Mouse (Mus musculus): ENCODE measurements around the gene Fam208a. TPM values are rescaled to one million over a fixed set of nuclear protein-coding genes. Genes with fewer than 3 reads are reported as not detected.

Gene Fam208a
- total RNA-seq (2021), result 10 to 100 TPM; 29.6 to 34.3 TPM

DNA sequence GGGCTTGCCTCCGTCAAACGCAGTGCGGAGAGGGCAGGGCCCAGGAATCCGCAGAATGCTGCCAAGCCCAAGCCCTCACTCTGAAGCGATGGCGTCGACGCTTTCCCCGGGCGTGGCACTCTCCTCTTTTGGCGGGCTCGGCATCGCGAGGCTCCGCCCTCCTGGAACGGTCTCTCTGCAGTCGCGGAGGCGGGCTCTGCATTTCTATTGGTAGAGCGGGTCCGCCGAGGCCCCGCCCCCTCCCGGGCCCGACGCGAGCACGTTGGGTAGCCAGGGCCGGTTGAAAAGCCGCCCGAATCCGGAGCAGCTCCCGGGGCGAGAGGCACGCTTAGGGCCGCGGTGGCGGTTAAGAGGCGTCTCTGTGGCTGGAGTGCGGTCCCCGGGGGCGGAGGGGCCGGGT lies at the start of gene Fam208a:
Fam208a (plus strand) TSS at position 262 of the 400 bp plus-strand sequence.
- peak; percentile 82 to 86 for DNase-seq (ENCODE audit: extremely low spot score in 1 of 2, low spot score in 1 of 2)

DNA sequence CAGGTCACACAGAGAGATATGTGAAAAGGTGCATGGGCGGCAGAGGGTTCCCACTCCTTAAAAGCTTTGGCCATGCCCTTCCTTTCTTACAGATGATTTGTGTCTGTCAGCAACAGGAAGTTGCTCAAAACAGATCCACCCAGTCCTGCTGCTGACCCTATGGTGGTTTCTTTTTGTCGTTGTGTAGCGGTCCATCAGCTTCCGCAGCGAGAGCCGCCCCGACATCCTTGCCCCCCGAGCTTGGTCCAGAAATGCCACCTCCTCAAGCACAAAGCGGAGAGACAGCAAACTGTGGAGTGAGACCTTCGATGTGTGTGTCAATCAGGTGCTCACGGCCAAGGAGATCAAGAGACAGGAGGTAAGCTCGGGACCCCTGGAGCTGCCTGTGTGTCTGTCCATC lies 49.2 kb upstream of the Fam208a start:
- DNase-seq (ENCODE audit: extremely low spot score in 1 of 2, low spot score in 1 of 2), result no peak

DNA sequence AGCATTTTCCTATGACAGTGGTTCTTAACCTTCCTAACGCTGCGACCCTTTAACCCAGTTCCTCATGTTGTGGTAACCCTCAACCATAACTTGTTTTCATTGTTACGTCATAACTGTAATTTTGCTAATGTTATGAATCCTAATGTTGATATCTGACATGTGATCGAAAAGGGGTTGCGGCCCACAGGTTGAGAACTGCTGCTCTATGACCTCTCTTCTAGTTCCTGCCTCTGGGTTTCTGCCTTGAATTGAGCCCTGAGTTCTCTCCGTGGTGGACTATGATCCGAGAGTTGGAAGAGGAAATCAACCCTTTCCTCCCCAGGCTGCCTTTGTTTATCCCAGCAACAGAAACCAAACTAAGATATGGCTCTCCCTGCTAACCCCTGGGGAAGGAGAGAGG lies 47.2 kb upstream of the Fam208a start:
- DNase-seq (ENCODE audit: extremely low spot score in 1 of 2, low spot score in 1 of 2), result no peak

DNA sequence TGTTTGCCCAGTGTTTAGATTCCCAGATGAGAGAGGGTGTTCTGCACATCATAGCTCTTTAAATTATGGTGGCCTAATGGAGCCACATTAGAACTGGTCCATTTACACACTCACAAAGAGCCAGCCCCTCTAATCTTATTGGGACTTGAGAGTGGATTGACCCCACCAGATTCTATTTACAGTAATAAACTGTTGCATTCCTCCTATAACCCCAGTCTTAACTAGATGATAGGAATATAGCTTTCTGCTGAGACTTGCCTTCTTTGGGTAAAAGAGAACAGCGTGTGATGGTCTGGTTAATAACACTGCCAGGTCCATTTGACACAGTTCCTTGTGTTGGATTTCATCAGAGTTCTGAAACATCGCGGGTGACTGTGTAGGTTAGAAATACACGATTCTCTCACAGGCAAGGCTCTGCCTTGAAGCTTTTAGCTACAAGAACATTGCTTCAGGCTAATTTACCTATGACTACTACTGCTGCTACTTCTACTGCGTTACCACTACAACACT lies 45.3 kb upstream of the Fam208a start:
- DNase-seq (ENCODE audit: extremely low spot score in 1 of 2, low spot score in 1 of 2), result no peak

DNA sequence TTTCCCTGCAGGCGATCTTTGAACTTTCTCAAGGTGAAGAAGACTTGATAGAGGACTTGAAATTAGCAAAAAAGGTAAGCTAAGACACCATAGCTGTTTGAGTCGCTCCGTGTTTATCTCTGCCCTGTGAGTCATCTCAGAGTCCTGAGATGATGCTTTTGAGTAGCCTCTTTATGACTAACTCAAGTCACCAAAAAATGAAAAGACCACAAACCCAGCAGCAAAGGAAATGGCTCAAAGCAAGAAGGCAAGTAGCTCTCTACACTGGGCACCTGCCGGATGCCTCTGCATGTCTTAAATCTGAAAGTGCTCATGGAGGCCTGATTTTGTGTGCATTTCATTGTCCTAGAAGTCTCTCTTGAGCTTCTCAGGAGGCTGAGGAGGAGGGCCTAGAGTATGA lies 44.5 kb upstream of the Fam208a start:
- DNase-seq (ENCODE audit: extremely low spot score in 1 of 2, low spot score in 1 of 2), result no peak

DNA sequence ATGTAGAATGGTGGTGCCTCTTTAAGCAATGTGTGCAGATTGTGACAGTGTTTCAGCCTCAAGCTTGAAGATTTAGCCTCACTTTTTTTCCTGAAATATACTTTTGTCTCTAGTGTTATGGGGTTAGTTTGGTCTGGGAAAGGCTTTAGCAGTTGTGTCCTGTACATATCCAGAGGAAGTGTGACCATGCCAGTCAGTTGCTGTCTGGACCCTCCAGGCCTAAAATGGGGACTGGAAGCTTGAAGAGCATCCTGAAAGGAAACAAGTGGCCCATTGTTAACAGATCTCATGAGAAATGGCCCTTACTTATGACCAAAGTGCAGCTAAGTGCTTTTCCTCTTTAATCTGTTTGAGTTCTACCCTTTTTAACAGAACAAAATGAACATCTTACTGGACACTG lies 40.0 kb upstream of the Fam208a start:
- DNase-seq (ENCODE audit: extremely low spot score in 1 of 2, low spot score in 1 of 2), result no peak

DNA sequence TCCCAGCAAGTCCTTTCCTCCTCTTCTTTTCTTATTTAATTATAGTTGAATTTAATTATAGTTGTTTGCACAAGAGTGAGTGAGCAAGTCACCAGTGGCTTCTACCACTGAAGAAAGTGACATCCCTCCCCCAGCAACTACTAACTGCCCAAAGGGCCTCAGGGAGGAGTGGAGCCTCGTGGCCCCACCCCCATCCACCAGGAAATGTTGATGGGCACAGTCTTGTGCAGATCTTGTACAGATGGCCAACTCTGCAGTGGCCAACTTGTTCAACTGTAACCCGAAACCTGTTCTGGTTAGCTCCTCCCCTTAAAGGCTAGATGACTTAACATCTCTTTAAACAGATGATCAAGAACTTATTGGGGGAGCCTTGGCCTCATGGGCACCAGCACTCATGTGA lies 38.9 kb upstream of the Fam208a start:
- no peak for DNase-seq (ENCODE audit: extremely low spot score in 1 of 2, low spot score in 1 of 2)

DNA sequence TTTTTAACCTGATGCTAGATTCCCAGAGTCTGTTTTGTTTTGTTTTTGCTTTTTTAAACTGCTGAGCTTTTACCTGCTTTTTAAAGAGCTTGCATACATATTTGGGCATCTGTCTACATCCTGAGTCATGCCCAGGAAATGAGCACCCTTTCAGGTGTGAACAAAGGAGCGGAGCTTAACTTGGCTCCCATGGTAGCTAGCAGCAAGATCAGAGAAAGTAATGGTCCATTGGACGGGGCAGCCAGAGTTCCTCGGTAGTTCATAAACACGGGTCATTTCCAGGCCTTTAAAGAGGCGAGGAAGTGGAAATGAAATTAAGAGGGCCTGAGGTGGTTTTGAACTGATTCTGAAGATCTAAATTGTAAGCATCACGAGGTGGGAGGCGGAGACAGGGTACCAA lies 38.0 kb upstream of the Fam208a start:
- no peak for DNase-seq (ENCODE audit: extremely low spot score in 1 of 2, low spot score in 1 of 2)

DNA sequence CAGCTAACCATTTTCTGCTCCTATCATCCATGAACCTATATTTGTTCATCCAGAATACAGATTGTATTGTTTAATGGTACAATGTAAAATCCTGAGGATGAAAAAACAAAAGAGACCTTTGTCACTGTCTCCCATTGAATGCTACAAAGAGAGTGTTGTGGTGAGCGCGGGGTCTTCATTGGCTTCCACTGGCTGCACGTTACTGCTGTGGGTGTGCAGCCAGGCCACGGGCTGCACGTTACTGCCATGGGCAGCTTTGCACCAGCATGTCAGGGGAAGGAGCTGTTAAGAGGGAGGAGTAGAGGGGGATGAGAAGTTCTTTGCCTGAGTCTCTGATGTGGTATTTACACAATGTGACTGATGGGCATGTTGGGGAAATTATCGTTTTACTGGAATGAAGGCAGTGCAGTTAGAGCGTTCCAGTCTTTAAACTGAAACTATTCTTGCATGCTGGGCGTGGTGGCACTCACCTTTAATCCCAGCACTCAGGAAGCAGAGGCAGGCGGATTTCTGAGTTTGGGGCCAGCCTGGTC lies 36.8 kb upstream of the Fam208a start:
- no peak for DNase-seq (ENCODE audit: extremely low spot score in 1 of 2, low spot score in 1 of 2)

DNA sequence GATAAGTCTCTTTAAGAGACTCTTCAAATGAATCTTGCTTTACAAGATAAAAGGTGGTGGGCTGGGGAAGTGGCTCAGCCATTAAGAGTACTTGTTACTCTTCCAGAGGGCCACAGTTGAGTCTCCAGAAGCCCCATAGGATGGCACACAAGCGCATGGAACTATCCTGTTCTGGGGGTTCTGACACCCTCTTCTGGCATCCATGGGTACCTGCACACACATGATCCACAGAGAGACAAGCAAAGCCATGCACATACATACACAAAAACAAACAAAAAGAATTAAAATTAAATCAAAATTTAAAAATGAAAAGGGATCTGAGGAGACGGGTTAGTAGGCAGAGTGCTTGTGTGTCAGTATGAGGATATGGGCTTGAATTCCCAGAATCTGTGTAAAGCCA lies 36.0 kb upstream of the Fam208a start:
- no peak for DNase-seq (ENCODE audit: extremely low spot score in 1 of 2, low spot score in 1 of 2)

DNA sequence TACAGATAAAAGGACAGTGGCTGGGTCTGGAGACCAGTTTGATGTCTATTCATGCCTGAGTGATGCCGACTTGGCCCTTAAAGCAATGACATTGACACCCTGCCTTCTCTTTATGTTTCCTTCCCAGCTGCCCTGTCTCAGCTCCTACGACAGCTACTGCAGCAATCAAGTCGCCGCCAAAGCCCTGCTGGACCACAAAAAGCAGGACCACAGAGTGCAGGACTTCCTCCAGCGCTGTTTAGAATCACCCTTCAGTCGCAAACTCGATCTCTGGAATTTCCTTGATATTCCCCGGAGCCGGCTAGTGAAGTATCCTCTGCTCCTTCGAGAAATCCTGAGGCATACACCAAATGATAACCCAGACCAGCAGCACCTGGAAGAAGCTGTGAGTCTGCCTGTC lies 34.8 kb upstream of the Fam208a start:
- DNase-seq (ENCODE audit: extremely low spot score in 1 of 2, low spot score in 1 of 2), result no peak

DNA sequence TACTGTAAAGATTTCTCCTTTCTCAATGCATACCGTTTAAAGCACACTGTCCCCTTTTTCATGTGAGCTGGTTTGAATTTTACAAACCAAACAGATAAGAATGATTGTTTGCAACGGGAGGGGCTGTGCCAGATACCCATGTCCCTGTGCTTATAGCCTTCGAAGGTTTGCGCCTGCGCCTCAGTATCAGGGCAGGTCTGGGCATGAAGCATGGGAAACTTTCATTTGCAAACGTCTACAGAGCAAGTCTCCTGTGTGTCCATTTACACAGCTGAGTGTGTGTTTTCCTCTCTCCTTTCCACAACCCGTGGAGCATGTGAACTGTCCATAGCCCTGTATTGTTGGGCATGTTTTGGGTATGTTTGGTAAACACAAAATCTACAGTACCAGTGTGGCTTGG lies 32.2 kb upstream of the Fam208a start:
- DNase-seq (ENCODE audit: extremely low spot score in 1 of 2, low spot score in 1 of 2), result no peak

DNA sequence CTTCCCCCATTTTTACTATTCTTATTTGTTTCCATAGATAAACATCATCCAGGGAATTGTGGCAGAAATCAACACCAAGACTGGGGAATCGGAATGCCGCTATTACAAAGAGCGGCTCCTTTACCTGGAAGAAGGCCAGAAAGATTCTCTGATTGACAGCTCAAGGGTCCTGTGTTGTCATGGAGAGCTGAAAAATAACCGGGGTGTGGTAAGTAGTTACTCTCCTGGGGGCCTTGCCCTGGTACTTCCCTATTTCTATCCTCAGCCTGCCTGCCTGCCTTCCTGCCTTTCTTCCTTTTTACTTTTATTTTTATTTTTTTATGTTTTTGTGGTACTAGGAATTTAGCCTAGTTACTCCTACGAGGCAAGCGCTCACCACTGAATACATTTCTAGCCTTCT lies 31.1 kb upstream of the Fam208a start:
- no peak for DNase-seq (ENCODE audit: extremely low spot score in 1 of 2, low spot score in 1 of 2)

DNA sequence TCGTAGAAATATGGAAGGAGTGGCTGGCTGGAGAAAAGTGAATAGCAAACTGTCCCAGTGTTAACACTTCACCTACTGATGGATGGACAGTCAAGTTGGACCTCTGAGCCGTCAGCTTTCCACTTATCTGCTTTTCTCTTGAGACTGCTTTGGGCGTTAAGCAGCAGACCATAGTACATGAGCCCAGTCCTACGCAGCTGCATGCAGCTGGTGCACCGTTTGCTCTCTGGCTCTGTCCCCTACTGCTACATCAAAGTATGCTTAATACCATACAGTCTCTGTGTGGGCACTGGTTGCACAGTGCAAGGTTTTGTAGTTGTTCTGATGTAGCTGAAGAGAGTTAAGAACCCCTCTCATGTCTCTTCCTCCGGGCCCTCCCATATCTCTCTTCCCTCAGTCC lies 28.1 kb upstream of the Fam208a start:
- DNase-seq (ENCODE audit: extremely low spot score in 1 of 2, low spot score in 1 of 2), result no peak

DNA sequence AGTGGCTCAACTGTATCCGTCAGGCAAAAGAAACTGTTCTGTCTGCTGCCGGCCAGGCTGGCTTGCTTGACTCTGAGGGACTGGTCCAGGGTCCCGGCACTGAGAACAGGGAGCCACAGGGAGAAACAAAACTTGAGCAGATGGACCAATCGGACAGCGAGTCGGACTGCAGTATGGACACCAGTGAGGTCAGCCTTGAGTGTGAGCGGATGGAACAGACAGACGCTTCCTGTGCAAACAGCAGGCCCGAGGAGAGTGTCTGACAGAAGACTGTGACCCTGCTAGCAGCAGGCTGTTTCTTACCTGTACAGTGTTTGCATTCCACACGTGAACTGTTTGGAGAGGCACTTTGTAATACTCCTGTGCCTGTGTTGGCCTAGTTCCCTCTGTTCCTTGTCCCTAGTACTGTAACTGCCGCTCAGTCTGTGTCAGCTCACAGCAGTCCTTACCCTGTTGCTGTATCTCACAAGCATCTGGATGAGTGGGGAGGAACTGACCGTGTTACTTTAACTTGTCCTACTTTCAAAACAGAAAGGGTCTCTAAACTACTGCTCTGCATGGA lies 26.8 kb upstream of the Fam208a start:
- DNase-seq (ENCODE audit: extremely low spot score in 1 of 2, low spot score in 1 of 2), result no peak

DNA sequence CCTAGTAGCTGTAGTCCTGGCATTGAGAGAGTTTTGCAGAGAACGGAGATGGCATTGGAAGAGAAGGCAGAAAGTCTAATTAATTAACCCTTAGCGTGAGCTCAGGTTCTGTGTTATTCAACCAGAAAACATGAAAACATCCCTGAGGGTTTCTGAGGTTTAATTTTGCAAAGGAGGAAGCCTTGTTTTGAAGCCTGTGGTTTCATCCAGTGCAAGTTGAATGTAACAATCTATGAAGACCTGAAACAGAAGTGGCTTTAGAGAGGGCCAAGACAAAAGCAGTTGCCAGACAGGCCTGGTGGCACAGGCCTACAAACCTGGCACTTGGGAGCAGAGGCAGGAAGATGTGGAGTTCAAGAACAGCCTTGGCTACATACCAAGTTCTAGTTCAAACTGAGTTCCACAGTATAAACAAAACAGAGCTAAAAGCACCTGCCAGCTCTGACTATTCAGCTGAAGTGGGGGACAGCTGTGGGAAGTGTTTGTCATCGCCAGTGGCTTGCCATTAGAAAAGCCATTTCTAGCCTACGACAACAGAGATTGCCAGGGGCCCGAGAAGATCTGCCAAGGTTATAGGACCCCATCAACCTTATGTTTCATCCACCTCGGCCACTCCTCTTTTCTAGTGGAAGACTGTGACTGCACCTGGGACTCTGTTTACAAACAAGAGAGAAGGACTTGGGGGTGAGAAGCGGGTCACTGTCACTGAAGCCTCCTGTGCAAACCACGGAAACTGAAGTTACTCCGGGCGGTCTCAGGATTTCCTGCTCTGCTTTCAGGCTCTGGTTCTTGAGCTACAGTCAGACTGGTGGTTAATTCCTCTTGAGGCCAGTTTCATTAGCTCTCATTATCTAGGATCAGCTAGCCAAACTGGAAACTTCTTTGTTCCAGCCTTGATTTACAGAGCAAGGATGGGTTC lies 26.0 kb upstream of the Fam208a start:
- no peak for DNase-seq (ENCODE audit: extremely low spot score in 1 of 2, low spot score in 1 of 2)

DNA sequence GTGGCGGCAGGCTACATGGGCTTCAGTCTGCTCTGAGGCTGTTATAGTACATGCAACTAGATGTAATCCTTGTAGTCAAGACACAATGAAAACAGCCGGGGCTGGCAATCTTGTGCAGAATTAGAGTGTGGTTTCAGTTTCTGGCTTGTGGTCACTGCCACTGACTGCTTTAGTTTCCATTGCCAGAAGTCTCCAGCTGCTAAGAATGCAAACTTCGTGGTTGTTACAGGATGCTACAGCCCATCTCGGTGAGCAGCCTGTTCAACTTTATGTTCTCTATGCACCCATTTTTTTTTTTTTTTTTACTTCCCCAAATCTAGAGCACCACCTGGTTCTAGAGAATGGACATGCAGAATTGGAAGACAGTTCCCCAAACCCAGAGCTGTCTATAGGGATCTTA lies 23.2 kb upstream of the Fam208a start:
- DNase-seq (ENCODE audit: extremely low spot score in 1 of 2, low spot score in 1 of 2), result no peak

DNA sequence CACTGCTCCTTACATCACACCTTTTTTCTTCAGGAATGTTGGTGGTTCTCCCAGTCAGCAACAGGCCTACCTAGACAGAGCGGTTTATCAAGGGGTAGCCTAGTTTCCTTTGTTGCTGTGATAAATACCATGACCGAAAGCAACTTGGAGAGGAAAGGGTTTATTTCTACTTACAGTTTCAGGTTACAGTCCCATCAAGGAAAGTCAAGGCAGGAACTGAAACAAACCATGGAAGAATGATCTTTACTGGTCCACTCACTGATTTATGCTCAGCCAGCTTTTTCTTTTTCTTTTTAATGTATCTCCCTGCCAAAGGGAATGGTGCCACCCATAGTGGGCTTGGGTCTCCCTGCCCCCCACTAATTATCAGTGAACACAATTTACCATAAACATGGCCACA lies 22.7 kb upstream of the Fam208a start:
- no peak for DNase-seq (ENCODE audit: extremely low spot score in 1 of 2, low spot score in 1 of 2)

DNA sequence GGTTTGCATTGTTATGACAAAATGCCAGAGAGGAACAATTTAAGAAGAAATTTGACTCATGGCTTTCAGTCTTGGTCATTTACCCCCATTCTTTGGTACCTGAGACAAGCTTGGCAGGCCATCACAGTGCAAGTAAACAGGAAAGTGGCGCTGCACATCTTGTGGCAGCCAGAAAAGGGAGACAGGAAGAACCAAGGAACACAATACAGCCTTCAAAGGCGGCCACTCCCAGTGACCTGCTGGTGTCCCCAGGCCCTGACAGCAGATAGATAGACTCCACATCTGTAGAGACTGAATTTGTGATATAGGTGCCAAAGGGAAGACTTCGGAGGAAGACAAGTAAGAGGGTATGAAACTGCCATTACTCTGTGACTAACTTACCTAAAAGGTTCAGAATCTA lies 20.4 kb upstream of the Fam208a start:
- DNase-seq (ENCODE audit: extremely low spot score in 1 of 2, low spot score in 1 of 2), result no peak

DNA sequence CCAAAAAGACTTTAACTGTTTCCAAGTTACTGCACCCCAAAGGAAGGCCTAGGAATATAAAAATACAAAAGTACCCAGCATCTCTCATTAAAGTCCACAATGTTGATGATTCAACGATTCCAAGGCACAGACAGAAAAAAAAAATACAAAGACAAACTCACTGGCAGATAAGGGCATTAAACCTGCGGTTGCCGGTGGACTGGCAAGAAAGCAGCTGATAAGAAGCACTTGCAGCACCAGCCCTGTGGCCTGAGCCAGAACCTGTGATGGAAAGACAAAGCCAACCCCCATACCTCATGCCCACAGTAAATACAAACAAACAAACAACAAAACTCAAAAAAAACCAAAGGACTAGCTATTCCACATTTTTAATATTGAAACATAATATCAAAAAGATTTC lies 19.0 kb upstream of the Fam208a start:
- no peak for DNase-seq (ENCODE audit: extremely low spot score in 1 of 2, low spot score in 1 of 2)

DNA sequence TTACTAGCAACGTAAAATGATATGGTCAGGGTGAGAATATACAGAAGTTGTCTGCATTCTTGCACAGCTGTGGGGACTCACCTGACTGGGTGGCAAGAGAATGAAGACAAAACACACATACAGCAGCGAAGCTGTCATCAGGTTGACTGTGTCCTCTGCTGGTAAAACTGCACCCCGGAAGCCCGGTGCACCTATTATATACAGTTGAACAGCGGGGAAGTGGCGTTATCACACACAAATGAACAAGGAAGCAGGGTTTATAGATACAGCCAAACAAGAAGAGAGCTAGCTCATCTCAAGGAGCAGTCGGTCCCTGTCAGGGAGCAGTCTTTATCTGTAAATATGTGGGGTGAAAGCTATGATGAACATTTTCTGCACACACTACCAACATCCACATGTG lies 17.1 kb upstream of the Fam208a start:
- DNase-seq (ENCODE audit: extremely low spot score in 1 of 2, low spot score in 1 of 2), result no peak

DNA sequence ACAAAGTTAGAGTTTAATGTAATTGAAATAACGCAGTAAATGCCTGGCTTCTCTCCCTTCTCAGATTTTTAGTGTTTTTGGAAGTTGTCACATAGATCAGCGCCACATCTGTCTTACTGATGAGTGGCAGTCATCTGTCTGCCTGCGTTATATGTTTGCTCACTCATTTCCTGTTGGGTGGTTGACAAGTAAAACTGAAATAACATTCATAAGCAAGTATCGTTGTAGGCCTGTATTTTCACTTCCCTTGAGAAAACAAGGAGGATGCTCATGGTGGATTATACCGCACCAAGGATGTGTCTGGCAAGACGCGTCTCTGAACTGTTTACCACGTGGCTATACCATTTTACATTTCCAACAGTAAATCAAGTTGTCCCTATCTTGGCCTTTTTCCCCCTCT lies 15.9 kb upstream of the Fam208a start:
- DNase-seq (ENCODE audit: extremely low spot score in 1 of 2, low spot score in 1 of 2), result no peak
